Mouse (Mus musculus) midbrain, embryonic 14.5 days (tissue): ENCODE results near the gene Apobec3. TPM values are rescaled to one million over a fixed set of nuclear protein-coding genes. Genes with fewer than 3 reads are reported as not detected.

ENCODE experiments used
- ATAC-seq: fragments of 200-750 bp; cut with Nextera tagmentation; 2 replicates; pipeline ENCODE4 v1.8.0; 2017; ENCODE audit warnings: moderate number of reproducible peaks, moderate library complexity; ENCODE audit not compliant: low FRiP score, low TSS enrichment
- DNase-seq: peaks from one replicate; pipeline ENCODE4 v3.0.0-alpha.2; 2015
- H3K27ac ChIP-seq: fragments of 300-500 bp; sonication (generic); replicated peaks from 2 replicates; pipeline ENCODE4 v1.5.1; 2014; ENCODE audit warnings: mild to moderate bottlenecking, low read depth, low read length, moderate library complexity
- H3K27me3 ChIP-seq: fragments of 300-500 bp; sonication (generic); 2 replicates; pipeline ENCODE4 v1.6.1; 2014; ENCODE audit warnings: low read length, control low read depth, mixed read lengths; ENCODE audit not compliant: control insufficient read depth, insufficient read depth
- H3K36me3 ChIP-seq: fragments of 300-500 bp; sonication (generic); 2 replicates; pipeline ENCODE4 v1.6.1; 2014; ENCODE audit warnings: low read length, control low read depth; ENCODE audit not compliant: control insufficient read depth, insufficient read depth
- H3K4me1 ChIP-seq: fragments of 300-500 bp; sonication (generic); 2 replicates; pipeline ENCODE4 v1.6.1; 2014; ENCODE audit warnings: mild to moderate bottlenecking, antibody characterized with exemption, low read length, control low read depth; ENCODE audit not compliant: control insufficient read depth, insufficient read depth
- H3K4me2 ChIP-seq: fragments of 300-500 bp; sonication (generic); 2 replicates; pipeline ENCODE4 v1.6.1; 2014; ENCODE audit warnings: mild to moderate bottlenecking, low read length, moderate library complexity
- H3K4me3 ChIP-seq: fragments of 300-500 bp; sonication (generic); replicated peaks from 2 replicates; pipeline ENCODE4 v1.5.1; 2014; ENCODE audit warnings: low read depth, low read length
- H3K9ac ChIP-seq: fragments of 300-500 bp; sonication (generic); replicated peaks from 2 replicates; pipeline ENCODE4 v1.6.1; 2014; ENCODE audit warnings: mild to moderate bottlenecking, low read length, moderate library complexity
- H3K9me3 ChIP-seq: fragments of 300-500 bp; sonication (generic); 2 replicates; pipeline ENCODE4 v1.6.1; 2016; ENCODE audit warnings: low read length, control low read depth, mixed read lengths; ENCODE audit not compliant: control insufficient read depth
- WGBS: fragments of 180-500 bp; shearing (Covaris S2); extraction: QIAGEN DNeasy Blood & Tissue Kit; methylation state at CpG from one replicate; pipeline ENCODE4 v1.1.7; 2014; 5-methylcytosine and 5-hydroxymethylcytosine counted together
- polyA plus RNA-seq: library from polyadenylated mRNA; unstranded; fragments of >200 nt; fragmentation: Nextera tagmentation; extraction: Ambion mirVana; gene quantifications from 2 replicates; pipeline ENCODE4 v1.2.1, GENCODE M21; 2014

Apobec3 gene
- polyA plus RNA-seq, 1 experiment from 2014 or later: 5.0 TPM

DNA sequence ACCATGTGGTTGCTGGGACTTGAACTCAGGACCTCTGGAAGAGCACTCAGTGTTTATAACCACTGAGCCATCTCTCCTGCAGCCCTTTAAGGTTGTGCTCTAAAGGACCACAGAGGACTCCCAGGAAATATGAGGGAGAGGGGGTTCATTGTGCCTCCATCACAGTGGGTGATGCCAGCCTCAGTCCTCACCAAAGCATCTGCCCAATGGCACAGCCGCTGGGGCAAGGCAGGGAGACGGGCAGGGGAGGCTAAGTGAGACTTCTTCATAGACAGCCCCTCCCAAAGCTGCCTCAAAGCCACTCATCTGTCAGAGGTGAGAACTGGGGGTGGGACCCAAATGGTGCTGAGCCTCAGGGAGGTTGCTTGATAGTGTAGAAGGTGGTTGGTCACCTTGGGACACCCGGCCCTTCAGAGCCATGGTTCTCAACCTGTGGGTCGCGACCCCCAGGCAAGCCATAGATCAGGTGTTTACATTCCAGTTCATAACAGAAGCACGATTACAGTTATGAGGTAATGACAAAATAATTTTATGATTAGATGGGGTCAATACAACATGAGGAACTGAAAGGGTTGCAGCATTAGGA, 22.4 kb downstream of the Apobec3 start:
- H3K4me2 ChIP-seq: no peak overlapping the region
- ATAC-seq (no peak), DNase-seq (no peak)
- H3K36me3 ChIP-seq: no peaks in the 10 kb centered on the region
- no peak overlapping the region for H3K27ac ChIP-seq
- H3K4me3 ChIP-seq: no peak overlapping the region
- 87% methylated on average over 6 of the region's 6 CpGs for WGBS
- no peaks in the 10 kb centered on the region for H3K9me3 ChIP-seq
- no peaks in the 10 kb centered on the region for H3K4me1 ChIP-seq
- H3K9ac ChIP-seq: no peak overlapping the region
- no peaks in the 10 kb centered on the region for H3K27me3 ChIP-seq

DNA sequence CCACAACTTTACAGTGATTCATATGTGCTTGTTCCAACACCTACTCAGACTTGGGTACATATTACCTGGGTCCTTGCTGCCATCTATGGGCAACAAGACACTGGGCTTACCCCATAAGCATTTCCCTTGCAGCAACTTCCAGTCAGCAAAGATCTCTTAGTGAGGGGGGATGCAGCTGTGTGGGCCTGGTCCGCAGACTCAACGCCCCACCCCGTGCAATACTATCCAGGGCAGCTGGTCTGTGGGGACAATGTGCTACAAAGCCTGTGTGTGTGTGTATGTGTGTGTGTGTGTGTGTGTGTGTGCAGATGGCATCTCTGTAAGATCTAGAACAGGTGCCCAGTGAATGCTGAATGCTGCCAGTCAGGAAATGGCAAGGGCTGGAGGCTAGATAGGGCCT, 22.9 kb downstream of the Apobec3 start:
- peak; percentile 55 for DNase-seq
- Histone ChIP-seq H3K4me2 (no peak overlapping the region), H3K36me3 (no peaks in the 10 kb centered on the region), H3K4me3 (no peak overlapping the region), H3K27ac (no peak overlapping the region), H3K27me3 (no peaks in the 10 kb centered on the region), H3K4me1 (no peaks in the 10 kb centered on the region), H3K9me3 (no peaks in the 10 kb centered on the region), H3K9ac (no peak overlapping the region)
- ATAC-seq: no peak
- 82% methylated on average over 3 of the region's 3 CpGs for WGBS

DNA sequence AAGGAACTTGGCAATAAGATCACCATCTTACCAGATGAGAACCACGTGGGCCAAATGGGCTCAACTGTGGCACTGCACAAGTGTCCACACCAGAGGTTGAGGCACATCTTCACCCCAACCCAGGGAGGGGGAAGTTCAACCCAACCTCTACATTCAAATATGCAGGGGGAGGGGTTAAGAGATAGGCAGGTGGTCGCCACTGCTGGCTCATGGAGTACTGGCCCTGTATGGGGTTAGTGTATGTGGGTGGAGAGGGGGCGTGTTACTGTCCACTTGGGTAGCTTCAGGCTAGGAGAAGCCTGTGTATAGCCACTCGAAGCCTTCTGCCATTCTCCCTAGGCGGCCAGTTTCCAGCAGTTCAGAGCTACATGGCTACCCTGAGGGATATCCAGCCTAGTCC, 24.7 kb downstream of the Apobec3 start:
- H3K9me3 ChIP-seq: no peaks in the 10 kb centered on the region

DNA sequence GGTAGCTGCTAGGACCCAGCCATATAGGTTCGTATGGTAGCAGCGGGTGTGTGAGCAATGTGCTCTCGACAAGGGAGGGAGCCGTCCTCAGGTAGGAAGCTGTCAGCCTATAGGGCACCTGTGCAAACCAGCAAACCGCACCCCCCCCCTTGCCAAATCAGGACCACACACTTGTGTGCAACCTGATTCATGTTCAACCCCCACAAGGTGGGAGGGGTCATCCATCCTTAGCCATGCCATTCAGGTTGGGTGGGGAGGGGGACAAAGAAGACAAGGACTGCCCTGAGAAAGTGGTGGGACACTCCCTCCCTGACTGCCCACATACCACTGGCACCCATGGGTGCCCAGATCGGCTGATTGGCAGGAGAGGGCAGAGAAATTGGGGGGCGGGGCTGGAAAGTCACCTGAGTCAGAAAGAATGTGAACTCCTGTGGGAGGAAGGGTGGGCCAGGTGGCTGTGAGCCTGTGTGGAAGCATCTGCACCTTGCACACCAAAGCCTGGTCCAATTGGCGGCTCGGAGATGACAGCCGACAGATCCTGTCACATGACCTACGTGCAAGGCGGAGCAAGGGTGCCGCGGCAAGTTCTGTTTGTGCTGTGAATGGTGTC, 25.8 kb downstream of the Apobec3 start:
- WGBS: 96% methylated on average over 14 of the region's 14 CpGs
- no peak for ATAC-seq
- Histone ChIP-seq H3K9me3 (no peaks in the 10 kb centered on the region), H3K9ac (no peak overlapping the region), H3K27me3 (no peaks in the 10 kb centered on the region), H3K36me3 (peaks cover 7% of the 10 kb centered on the region; the same call in 1 of the 2 replicates), H3K4me1 (no peaks in the 10 kb centered on the region), H3K4me3 (no peak overlapping the region), H3K4me2 (no peak overlapping the region), H3K27ac (no peak overlapping the region)
- no peak for DNase-seq

More for the DNA sequence above, 24.7 kb downstream of the Apobec3 start:
- ATAC-seq: no peak
- Histone ChIP-seq H3K4me3 (no peak overlapping the region), H3K36me3 (peaks cover 7% of the 10 kb centered on the region; the same call in 1 of the 2 replicates), H3K27ac (no peak overlapping the region), H3K9ac (no peak overlapping the region), H3K27me3 (no peaks in the 10 kb centered on the region), H3K4me2 (no peak overlapping the region), H3K4me1 (no peaks in the 10 kb centered on the region)
- 75% methylated on average over 5 of the region's 5 CpGs for WGBS
- DNase-seq: no peak

DNA sequence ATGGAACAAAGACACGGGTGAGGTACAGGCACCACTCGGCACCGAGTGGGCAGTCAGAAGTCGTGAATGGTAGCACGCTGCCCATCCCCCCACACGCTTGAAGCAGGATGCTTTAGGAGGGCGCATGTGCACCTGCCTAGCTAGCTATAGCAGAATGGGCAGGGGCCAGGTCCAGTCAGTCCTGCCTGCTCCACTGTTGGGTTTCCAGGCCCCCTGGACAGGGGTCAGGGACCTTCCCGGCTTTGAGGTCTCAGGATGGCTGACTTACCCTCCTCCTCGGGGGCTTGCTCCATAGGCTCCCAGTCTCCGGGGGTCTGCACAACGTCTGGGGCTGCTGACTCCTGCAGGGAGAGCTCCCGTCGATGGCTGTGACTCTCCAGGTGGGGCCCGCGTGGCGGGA, 27.0 kb downstream of the Apobec3 start:
- Histone ChIP-seq H3K27ac (no peak overlapping the region), H3K9me3 (no peaks in the 10 kb centered on the region), H3K4me2 (no peak overlapping the region), H3K27me3 (no peaks in the 10 kb centered on the region), H3K9ac (no peak overlapping the region), H3K36me3 (peaks cover 7% of the 10 kb centered on the region; the same call in 1 of the 2 replicates), H3K4me1 (no peaks in the 10 kb centered on the region), H3K4me3 (no peak overlapping the region)
- DNase-seq (no peak), ATAC-seq (no peak)
- 92% methylated on average over 16 of the region's 16 CpGs for WGBS

DNA sequence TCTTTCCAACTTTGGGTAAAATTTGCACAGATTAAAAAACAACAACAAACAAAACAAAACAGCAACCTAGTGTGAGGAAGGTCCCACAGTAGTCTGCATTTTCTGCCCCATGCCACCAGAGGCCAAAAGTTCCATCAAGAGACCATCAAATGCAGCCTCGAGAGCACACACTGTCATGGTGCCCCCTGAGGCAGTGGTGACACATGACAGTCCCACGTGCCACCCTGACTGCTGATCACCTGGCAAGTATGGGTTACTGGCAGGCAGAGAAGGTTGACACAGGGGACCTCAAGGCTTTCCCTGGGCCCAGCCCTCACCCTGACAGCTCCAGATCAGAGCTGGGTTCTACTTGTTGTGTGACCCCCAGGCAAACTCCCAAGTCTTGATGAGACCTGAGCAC, 28.3 kb downstream of the Apobec3 start:
- DNase-seq: no peak
- no peak overlapping the region for H3K9ac ChIP-seq
- no peaks in the 10 kb centered on the region for H3K4me1 ChIP-seq
- no peaks in the 10 kb centered on the region for H3K9me3 ChIP-seq
- H3K27ac ChIP-seq: no peak overlapping the region
- H3K4me2 ChIP-seq: no peak overlapping the region
- WGBS: 57% methylated on average over 2 of the region's 2 CpGs
- H3K4me3 ChIP-seq: no peak overlapping the region
- H3K36me3 ChIP-seq: peaks cover 7% of the 10 kb centered on the region; the same call in 1 of the 2 replicates
- ATAC-seq: no peak
- no peaks in the 10 kb centered on the region for H3K27me3 ChIP-seq

DNA sequence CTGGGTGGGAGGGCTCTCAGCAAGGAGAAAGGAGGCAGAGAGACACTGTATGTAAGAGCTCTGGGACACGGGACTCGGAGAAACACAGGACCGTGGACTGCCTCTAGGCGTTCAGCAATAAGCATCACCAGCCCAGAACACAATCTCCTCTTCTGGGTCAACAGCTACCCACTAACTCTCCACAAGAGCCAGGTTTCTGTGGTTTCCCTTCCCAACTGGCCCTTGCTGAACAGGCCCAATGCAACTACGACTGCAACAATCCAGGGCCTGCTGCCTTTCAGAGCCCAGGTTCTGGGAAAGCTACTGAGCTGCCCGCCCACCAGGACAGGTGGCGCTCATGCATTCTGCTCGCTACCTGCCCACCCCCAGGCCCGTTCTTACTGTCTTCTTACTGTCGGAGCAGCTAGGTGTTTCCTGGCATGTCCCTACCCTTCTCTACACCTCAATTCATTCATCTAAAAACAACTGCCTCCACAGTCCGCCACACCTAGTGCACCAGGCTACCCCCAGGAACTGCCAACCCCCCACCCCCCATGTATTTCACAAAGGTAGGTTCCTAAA, 35.5 kb downstream of the Apobec3 start:
- Histone ChIP-seq H3K4me3 (peak overlapping the region; percentile 48), H3K9me3 (no peaks in the 10 kb centered on the region), H3K27me3 (no peaks in the 10 kb centered on the region), H3K4me2 (peak overlapping the region; percentile 75), H3K36me3 (no peaks in the 10 kb centered on the region), H3K4me1 (peaks cover 6% of the 10 kb centered on the region), H3K27ac (no peak overlapping the region), H3K9ac (peak overlapping the region; percentile 57; the same call in 1 of the 2 replicates)
- 80% methylated on average over 11 of the region's 11 CpGs for WGBS
- no peak for ATAC-seq
- no peak for DNase-seq

DNA sequence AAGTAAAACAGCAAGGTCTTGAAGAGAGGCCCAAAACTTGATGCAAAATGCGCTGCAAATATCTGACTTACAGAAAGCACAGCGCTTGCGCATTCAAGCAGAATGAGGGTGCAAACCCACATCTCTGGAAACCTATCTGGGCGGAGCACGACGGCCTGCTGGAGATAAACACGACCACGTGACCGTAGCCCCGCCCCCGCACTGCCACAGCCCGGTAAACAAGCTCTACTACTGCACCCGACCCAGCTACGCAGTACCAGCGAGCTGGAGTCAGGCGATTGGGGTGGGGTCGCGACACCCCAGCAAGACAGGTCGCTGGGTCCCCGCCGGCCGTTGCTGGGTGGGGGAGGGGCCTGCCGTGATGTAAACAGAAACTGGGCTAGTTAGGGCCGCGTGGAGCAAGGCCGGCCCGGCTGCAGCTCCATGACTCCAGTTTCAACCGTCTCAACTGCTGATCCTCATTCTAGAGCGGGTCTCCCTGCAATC, 36.2 kb downstream of the Apobec3 start:
- WGBS: under 1% methylated on average over 29 of the region's 29 CpGs
- DNase-seq: peak; percentile 88

More for the DNA sequence above, 36.2 kb downstream of the Apobec3 start:
- peak overlapping the region; percentile 48 for H3K4me3 ChIP-seq
- no peaks in the 10 kb centered on the region for H3K36me3 ChIP-seq
- peak; percentile 76 for ATAC-seq
- peaks cover 11% of the 10 kb centered on the region for H3K4me1 ChIP-seq
- H3K27me3 ChIP-seq: no peaks in the 10 kb centered on the region
- H3K27ac ChIP-seq: no peak overlapping the region; the same call in 1 of the 2 replicates
- no peaks in the 10 kb centered on the region for H3K9me3 ChIP-seq
- H3K4me2 ChIP-seq: peak overlapping the region; percentile 75
- H3K9ac ChIP-seq: peak overlapping the region; percentile 57
